Mouse (Mus musculus): Measurements from ENCODE around the gene Rnf10. TPM values are rescaled to one million over a fixed set of nuclear protein-coding genes. Genes with fewer than 3 reads are reported as not detected.
A peak's percentile ranks its signal among the peaks of the same experiment; 100 is the strongest.

Rnf10 gene
- polyA plus RNA-seq, 1 experiment from 2014 or later, result 58.0 TPM

- no peak overlapping the region for H3K27ac ChIP-seq (ENCODE audit: low read depth, low read length)
- no peaks in the 10 kb centered on the region for H3K36me3 ChIP-seq (ENCODE audit: control insufficient read depth, insufficient read depth, low read length)
- peaks cover 10% of the 10 kb centered on the region for H3K4me1 ChIP-seq (ENCODE audit: control insufficient read depth, insufficient read depth, low read length)
- peaks cover 2% of the 10 kb centered on the region; the same call in 1 of the 2 replicates for H3K9me3 ChIP-seq (replicated peaks; ENCODE audit: control insufficient read depth, low read length)
- peak overlapping the region; percentile 59; the same call in 1 of the 2 replicates for H3K9ac ChIP-seq (ENCODE audit: low read depth, low read length)
- peak overlapping the region; percentile 40 for H3K4me3 ChIP-seq (ENCODE audit: low read depth, low read length)
- WGBS (ENCODE audit: insufficient replicate concordance), result 20% methylated on average over 27 of the region's 27 CpGs
- H3K4me2 ChIP-seq, result peak overlapping the region; percentile 67
- no peak for ATAC-seq (replicated peaks; ENCODE audit: insufficient number of reproducible peaks, low FRiP score, low TSS enrichment)
- peaks cover 18% of the 10 kb centered on the region for H3K27me3 ChIP-seq (ENCODE audit: control insufficient read depth, insufficient read depth, low read length)
Measured at GRCm38 (mm10) chr5:115215273-115216185, 57.2 kb downstream of the Rnf10 start.

GRCm38 (mm10) chr5:115214864-115215263 is 57.8 kb downstream of the Rnf10 start:
- Histone ChIP-seq H3K9ac (ENCODE audit: low read depth, low read length) (peak overlapping the region; percentile 59; the same call in 1 of the 2 replicates), H3K9me3 (replicated peaks; ENCODE audit: control insufficient read depth, low read length) (peaks cover 2% of the 10 kb centered on the region; the same call in 1 of the 2 replicates), H3K4me2 (peak overlapping the region; percentile 67), H3K36me3 (ENCODE audit: control insufficient read depth, insufficient read depth, low read length) (no peaks in the 10 kb centered on the region), H3K4me3 (ENCODE audit: low read depth, low read length) (peak overlapping the region; percentile 40), H3K4me1 (ENCODE audit: control insufficient read depth, insufficient read depth, low read length) (peaks cover 10% of the 10 kb centered on the region), H3K27me3 (ENCODE audit: control insufficient read depth, insufficient read depth, low read length) (peaks cover 18% of the 10 kb centered on the region), H3K27ac (ENCODE audit: low read depth, low read length) (no peak overlapping the region)
- WGBS (ENCODE audit: insufficient replicate concordance), result 1% methylated on average over 17 of the region's 17 CpGs
- no peak for ATAC-seq (replicated peaks; ENCODE audit: insufficient number of reproducible peaks, low FRiP score, low TSS enrichment)

DNA sequence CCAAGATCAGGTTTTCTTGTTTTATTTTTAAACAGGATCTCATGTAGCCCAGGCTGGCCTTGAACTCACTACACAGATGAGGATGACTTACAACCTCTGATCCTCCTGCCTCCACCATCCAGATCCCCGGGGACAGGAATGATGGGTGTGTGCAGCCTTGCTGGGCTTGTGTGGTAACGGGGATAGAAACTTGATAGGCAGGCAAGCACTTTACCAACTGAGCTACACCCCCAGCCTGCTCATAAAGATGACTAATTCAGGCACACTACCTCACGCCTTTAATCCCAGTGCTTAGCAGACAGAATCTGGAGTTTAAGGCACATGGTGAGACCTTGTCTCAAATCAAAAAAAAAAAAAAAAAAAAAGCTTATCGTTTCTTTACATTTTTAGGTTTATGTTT is 59.8 kb downstream of the Rnf10 start:
- 57% methylated on average over 4 of the region's 4 CpGs for WGBS (ENCODE audit: insufficient replicate concordance)
- H3K36me3 ChIP-seq (ENCODE audit: control insufficient read depth, insufficient read depth, low read length), result no peaks in the 10 kb centered on the region

GRCm38 (mm10) chr5:115212451-115212850 is 60.2 kb downstream of the Rnf10 start:
- Histone ChIP-seq H3K9ac (ENCODE audit: low read depth, low read length) (no peak overlapping the region), H3K4me3 (ENCODE audit: low read depth, low read length) (no peak overlapping the region), H3K36me3 (ENCODE audit: control insufficient read depth, insufficient read depth, low read length) (no peaks in the 10 kb centered on the region), H3K27ac (ENCODE audit: low read depth, low read length) (no peak overlapping the region), H3K4me2 (no peak overlapping the region), H3K4me1 (ENCODE audit: control insufficient read depth, insufficient read depth, low read length) (peaks cover 10% of the 10 kb centered on the region), H3K27me3 (ENCODE audit: control insufficient read depth, insufficient read depth, low read length) (peaks cover 13% of the 10 kb centered on the region), H3K9me3 (replicated peaks; ENCODE audit: control insufficient read depth, low read length) (no peaks in the 10 kb centered on the region)
- 77% methylated on average over 9 of the region's 9 CpGs for WGBS (ENCODE audit: insufficient replicate concordance)
- no peak for ATAC-seq (replicated peaks; ENCODE audit: insufficient number of reproducible peaks, low FRiP score, low TSS enrichment)

More for the DNA sequence above, 59.8 kb downstream of the Rnf10 start:
- no peak overlapping the region for H3K4me2 ChIP-seq
- no peak overlapping the region for H3K27ac ChIP-seq (ENCODE audit: low read depth, low read length)
- no peaks in the 10 kb centered on the region for H3K9me3 ChIP-seq (replicated peaks; ENCODE audit: control insufficient read depth, low read length)
- ATAC-seq (replicated peaks; ENCODE audit: insufficient number of reproducible peaks, low FRiP score, low TSS enrichment), result no peak
- H3K4me1 ChIP-seq (ENCODE audit: control insufficient read depth, insufficient read depth, low read length), result peaks cover 10% of the 10 kb centered on the region
- no peak overlapping the region for H3K4me3 ChIP-seq (ENCODE audit: low read depth, low read length)
- peaks cover 13% of the 10 kb centered on the region for H3K27me3 ChIP-seq (ENCODE audit: control insufficient read depth, insufficient read depth, low read length)
- H3K9ac ChIP-seq (ENCODE audit: low read depth, low read length), result no peak overlapping the region

- Histone ChIP-seq H3K36me3 (ENCODE audit: control insufficient read depth, insufficient read depth, low read length) (no peaks in the 10 kb centered on the region), H3K9ac (ENCODE audit: low read depth, low read length) (no peak overlapping the region), H3K4me1 (ENCODE audit: control insufficient read depth, insufficient read depth, low read length) (peaks cover 6% of the 10 kb centered on the region), H3K27ac (ENCODE audit: low read depth, low read length) (no peak overlapping the region), H3K4me2 (no peak overlapping the region), H3K9me3 (replicated peaks; ENCODE audit: control insufficient read depth, low read length) (no peaks in the 10 kb centered on the region), H3K4me3 (ENCODE audit: low read depth, low read length) (no peak overlapping the region), H3K27me3 (ENCODE audit: control insufficient read depth, insufficient read depth, low read length) (peaks cover 5% of the 10 kb centered on the region; the same call in 1 of the 2 replicates)
- 7% methylated on average over 1 of the region's 1 CpGs for WGBS (ENCODE audit: insufficient replicate concordance)
- no peak for ATAC-seq (replicated peaks; ENCODE audit: insufficient number of reproducible peaks, low FRiP score, low TSS enrichment)
Measured at GRCm38 (mm10) chr5:115210380-115210779, 62.3 kb downstream of the Rnf10 start.

GRCm38 (mm10) chr5:115208601-115209000 is 64.1 kb downstream of the Rnf10 start:
- peaks cover 14% of the 10 kb centered on the region for H3K4me1 ChIP-seq (ENCODE audit: control insufficient read depth, insufficient read depth, low read length)
- no peaks in the 10 kb centered on the region for H3K36me3 ChIP-seq (ENCODE audit: control insufficient read depth, insufficient read depth, low read length)
- H3K27ac ChIP-seq (ENCODE audit: low read depth, low read length), result no peak overlapping the region
- H3K9ac ChIP-seq (ENCODE audit: low read depth, low read length), result no peak overlapping the region
- ATAC-seq (replicated peaks; ENCODE audit: insufficient number of reproducible peaks, low FRiP score, low TSS enrichment), result no peak
- H3K4me3 ChIP-seq (ENCODE audit: low read depth, low read length), result no peak overlapping the region
- H3K4me2 ChIP-seq, result no peak overlapping the region
- H3K9me3 ChIP-seq (replicated peaks; ENCODE audit: control insufficient read depth, low read length), result no peaks in the 10 kb centered on the region
- 46% methylated on average over 5 of the region's 5 CpGs for WGBS (ENCODE audit: insufficient replicate concordance)
- H3K27me3 ChIP-seq (ENCODE audit: control insufficient read depth, insufficient read depth, low read length), result peaks cover 12% of the 10 kb centered on the region

DNA sequence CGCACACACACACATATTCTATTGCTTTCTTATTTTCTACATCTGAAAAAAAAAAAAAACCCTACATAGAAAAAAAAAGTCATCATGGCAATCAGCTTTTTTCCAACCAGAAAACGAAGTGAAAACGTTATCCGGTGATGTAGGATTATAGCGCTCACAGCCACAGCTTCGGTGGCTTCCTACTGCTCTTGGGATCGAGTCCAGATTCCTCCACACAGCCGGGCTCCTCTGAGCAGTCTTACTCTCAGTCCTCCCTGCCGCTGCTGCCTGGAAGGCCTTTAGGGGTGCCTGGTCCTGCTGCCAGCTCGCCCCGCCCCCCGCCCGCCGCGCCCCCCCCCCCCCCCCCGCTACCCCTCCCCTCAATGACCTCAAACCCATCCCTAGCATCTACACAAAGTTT is 64.8 kb downstream of the Rnf10 start:
- WGBS (ENCODE audit: insufficient replicate concordance), result 16% methylated on average over 10 of the region's 16 CpGs
- Histone ChIP-seq H3K4me1 (ENCODE audit: control insufficient read depth, insufficient read depth, low read length) (peaks cover 14% of the 10 kb centered on the region), H3K27ac (ENCODE audit: low read depth, low read length) (no peak overlapping the region), H3K27me3 (ENCODE audit: control insufficient read depth, insufficient read depth, low read length) (peaks cover 12% of the 10 kb centered on the region), H3K4me2 (no peak overlapping the region), H3K4me3 (ENCODE audit: low read depth, low read length) (no peak overlapping the region), H3K9ac (ENCODE audit: low read depth, low read length) (no peak overlapping the region), H3K36me3 (ENCODE audit: control insufficient read depth, insufficient read depth, low read length) (no peaks in the 10 kb centered on the region), H3K9me3 (replicated peaks; ENCODE audit: control insufficient read depth, low read length) (no peaks in the 10 kb centered on the region)
- no peak for ATAC-seq (replicated peaks; ENCODE audit: insufficient number of reproducible peaks, low FRiP score, low TSS enrichment)

DNA sequence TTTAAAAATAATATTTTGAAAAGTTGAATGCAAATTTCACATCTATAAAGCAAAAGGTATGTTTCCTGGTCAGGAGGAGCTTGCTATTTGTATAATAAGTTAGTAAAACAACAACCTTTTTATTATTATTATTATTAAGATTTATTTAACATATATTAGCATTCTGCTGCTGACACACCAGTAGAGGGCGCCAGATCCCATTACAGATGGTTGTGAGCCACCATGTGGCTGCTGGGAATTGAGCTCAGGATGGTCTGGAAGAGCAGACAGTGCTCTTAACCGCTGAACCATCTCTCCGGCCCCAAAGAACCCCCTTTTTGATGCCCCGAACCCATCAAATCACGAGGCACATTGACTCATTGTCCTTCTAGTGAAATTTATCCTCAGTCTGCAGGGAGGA is 65.5 kb downstream of the Rnf10 start:
- Histone ChIP-seq H3K36me3 (ENCODE audit: control insufficient read depth, insufficient read depth, low read length) (no peaks in the 10 kb centered on the region), H3K4me2 (no peak overlapping the region), H3K27me3 (ENCODE audit: control insufficient read depth, insufficient read depth, low read length) (peaks cover 12% of the 10 kb centered on the region), H3K27ac (ENCODE audit: low read depth, low read length) (no peak overlapping the region), H3K4me1 (ENCODE audit: control insufficient read depth, insufficient read depth, low read length) (peaks cover 14% of the 10 kb centered on the region), H3K4me3 (ENCODE audit: low read depth, low read length) (no peak overlapping the region), H3K9me3 (replicated peaks; ENCODE audit: control insufficient read depth, low read length) (no peaks in the 10 kb centered on the region), H3K9ac (ENCODE audit: low read depth, low read length) (no peak overlapping the region)
- 55% methylated on average over 5 of the region's 5 CpGs for WGBS (ENCODE audit: insufficient replicate concordance)
- no peak for ATAC-seq (replicated peaks; ENCODE audit: insufficient number of reproducible peaks, low FRiP score, low TSS enrichment)
